Mouse (Mus musculus): ENCODE results near the gene Faxc. TPM values are rescaled to one million over a fixed set of nuclear protein-coding genes. Genes with fewer than 3 reads are reported as not detected.

Gene Faxc
- polyA plus RNA-seq, 1 experiment from 2014 or later, result 31.1 TPM

DNA sequence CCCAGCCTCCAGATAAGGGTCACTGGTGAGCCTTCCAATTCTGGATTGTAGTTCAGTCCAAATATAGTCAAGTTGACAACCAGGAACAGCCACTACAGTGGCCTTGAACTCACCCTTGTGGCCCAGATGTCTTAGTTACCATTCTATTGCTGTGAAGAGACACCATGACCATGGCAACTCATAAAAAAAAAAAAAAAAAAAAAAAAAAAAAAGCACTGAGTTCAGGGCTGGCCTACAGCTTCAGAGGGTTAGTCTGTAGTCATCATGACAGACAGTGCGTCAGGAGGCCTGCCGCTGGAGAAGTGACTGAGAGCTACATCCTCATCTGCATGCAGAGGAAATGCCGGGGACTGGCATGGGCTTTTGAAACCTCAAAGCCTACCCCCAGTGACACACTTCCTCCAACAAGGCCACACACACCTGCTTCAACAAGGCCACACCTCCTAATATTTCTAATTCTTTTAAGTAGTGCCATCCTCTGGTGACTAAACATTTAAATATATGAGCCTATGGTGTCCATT, 58.5 kb downstream of the Faxc start:
- Histone ChIP-seq H3K9me3 (ENCODE audit: control insufficient read depth, low read length) (no peaks in the 10 kb centered on the region), H3K27ac (ENCODE audit: low read depth, low read length) (no peak overlapping the region), H3K9ac (ENCODE audit: low read length) (no peak overlapping the region), H3K4me1 (ENCODE audit: control insufficient read depth, insufficient read depth, low read length) (no peaks in the 10 kb centered on the region), H3K4me3 (ENCODE audit: low read depth, low read length) (no peak overlapping the region), H3K27me3 (ENCODE audit: control insufficient read depth, insufficient read depth, low read length) (no peaks in the 10 kb centered on the region), H3K36me3 (ENCODE audit: control insufficient read depth, insufficient read depth, low read length) (peaks cover 2% of the 10 kb centered on the region; the same call in 1 of the 2 replicates), H3K4me2 (ENCODE audit: low read depth) (no peak overlapping the region)
- ATAC-seq (ENCODE audit: insufficient read depth, low FRiP score, low TSS enrichment) (no peak), DNase-seq (ENCODE audit: low spot score) (no peak)
- WGBS, result 91% methylated on average over 3 of the region's 3 CpGs

DNA sequence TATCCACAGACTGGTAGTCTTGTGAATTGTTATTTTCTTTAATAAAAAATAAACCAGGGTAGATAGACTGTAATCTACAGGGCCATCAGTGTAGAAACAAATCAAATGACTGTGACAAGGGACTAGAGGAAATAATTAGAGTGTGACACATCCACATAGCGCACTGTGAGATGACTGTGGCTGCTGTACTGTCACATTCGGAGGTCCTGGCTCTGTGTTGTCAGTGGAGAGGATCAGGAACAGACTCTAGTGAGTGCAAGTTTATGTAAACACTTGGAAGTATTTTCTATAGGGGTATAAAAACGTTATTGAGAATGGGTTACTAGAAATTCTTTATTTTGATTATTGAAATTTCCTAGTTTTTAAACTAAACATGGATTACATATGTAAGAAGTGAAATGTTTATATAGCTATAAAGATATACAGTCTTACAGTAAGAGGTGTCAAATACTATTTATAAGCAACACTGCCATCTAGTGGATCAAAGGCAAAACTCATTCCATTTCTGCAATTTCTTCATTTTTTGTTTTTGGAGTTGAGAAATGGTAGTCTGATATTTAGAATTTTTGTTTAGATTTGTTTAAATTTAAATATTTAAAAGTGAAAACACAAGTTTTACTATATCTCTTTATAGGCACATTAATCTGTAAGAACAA, 59.6 kb downstream of the Faxc start:
- Histone ChIP-seq H3K9ac (ENCODE audit: low read length) (no peak overlapping the region), H3K27me3 (ENCODE audit: control insufficient read depth, insufficient read depth, low read length) (no peaks in the 10 kb centered on the region), H3K4me3 (ENCODE audit: low read depth, low read length) (no peak overlapping the region), H3K9me3 (ENCODE audit: control insufficient read depth, low read length) (no peaks in the 10 kb centered on the region), H3K36me3 (ENCODE audit: control insufficient read depth, insufficient read depth, low read length) (peaks cover 2% of the 10 kb centered on the region; the same call in 1 of the 2 replicates), H3K4me2 (ENCODE audit: low read depth) (no peak overlapping the region), H3K4me1 (ENCODE audit: control insufficient read depth, insufficient read depth, low read length) (no peaks in the 10 kb centered on the region), H3K27ac (ENCODE audit: low read depth, low read length) (no peak overlapping the region)
- no peak for ATAC-seq (ENCODE audit: insufficient read depth, low FRiP score, low TSS enrichment)
- 47% methylated on average over 3 of the region's 3 CpGs for WGBS
- DNase-seq (ENCODE audit: low spot score), result no peak

DNA sequence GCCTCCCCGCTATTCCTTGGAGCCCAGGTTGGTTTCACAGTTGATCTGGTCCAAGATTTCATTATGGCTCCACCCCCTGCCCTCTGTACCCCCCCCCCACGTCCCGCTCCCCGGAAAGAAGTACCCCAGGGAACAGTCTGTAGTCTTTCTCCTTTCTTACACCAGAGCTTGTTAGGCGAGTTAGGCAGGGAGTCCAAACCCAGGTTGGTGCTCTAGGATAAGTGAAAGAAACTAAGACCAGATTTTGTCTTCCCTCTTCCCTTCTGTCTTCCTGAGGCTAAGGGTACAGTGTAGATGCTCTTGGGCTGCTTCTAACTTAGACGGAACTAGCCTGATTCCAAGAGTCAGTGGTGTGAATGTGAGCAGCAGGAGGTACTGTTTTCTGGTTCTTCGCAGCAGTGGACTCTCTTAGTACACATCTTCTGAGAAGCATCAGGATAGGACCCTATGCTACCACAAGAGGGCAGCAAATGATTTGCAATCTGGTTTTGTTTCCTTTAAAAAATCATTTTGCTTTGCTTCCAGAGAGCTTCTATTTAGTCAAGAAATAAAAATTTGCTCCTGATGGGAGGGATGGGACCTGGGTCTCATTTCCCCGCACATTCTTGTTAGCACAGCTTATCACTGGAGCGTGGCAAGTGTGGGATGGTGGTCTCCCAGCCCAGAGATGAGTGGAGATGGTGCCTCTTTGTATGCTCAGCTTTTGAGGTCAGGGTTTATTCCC, 86.7 kb downstream of the Faxc start:
- Histone ChIP-seq H3K36me3 (ENCODE audit: control insufficient read depth, insufficient read depth, low read length) (no peaks in the 10 kb centered on the region), H3K9ac (ENCODE audit: low read length) (peak overlapping the region; percentile 14; the same call in 1 of the 2 replicates), H3K4me2 (ENCODE audit: low read depth) (no peak overlapping the region), H3K27ac (ENCODE audit: low read depth, low read length) (peak overlapping the region; percentile 2; the same call in 1 of the 2 replicates), H3K9me3 (ENCODE audit: control insufficient read depth, low read length) (no peaks in the 10 kb centered on the region), H3K4me3 (ENCODE audit: low read depth, low read length) (no peak overlapping the region), H3K27me3 (ENCODE audit: control insufficient read depth, insufficient read depth, low read length) (no peaks in the 10 kb centered on the region), H3K4me1 (ENCODE audit: control insufficient read depth, insufficient read depth, low read length) (no peaks in the 10 kb centered on the region; the same call in 1 of the 2 replicates)
- 13% methylated on average over 9 of the region's 9 CpGs for WGBS
- DNase-seq (ENCODE audit: low spot score) (peak; percentile 56), ATAC-seq (ENCODE audit: insufficient read depth, low FRiP score, low TSS enrichment) (peak; percentile 55)

DNA sequence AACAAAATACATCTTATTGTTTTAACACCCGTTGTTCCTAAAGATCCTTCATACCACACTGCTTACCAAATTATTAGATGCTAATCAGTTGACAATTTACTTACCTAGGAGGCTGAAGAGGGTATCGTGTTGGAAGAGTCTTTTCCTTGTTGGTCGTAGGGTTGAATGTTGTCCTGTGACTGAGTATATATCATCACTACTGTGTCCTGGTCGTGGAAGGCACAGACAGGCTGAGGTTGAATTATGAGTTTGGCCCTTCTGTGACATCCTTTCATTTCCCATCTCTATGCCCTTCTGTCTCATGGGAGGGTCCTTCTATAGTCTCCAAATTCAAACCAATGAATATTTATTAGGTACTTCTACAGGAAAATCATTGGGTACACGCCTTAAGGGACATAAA, 87.3 kb downstream of the Faxc start:
- H3K4me2 ChIP-seq (ENCODE audit: low read depth), result no peak overlapping the region
- H3K9ac ChIP-seq (ENCODE audit: low read length), result no peak overlapping the region; the same call in 1 of the 2 replicates
- peak overlapping the region; percentile 2; the same call in 1 of the 2 replicates for H3K27ac ChIP-seq (ENCODE audit: low read depth, low read length)
- WGBS, result 48% methylated on average over 5 of the region's 5 CpGs
- H3K36me3 ChIP-seq (ENCODE audit: control insufficient read depth, insufficient read depth, low read length), result no peaks in the 10 kb centered on the region
- ATAC-seq (ENCODE audit: insufficient read depth, low FRiP score, low TSS enrichment) (peak; percentile 85), DNase-seq (ENCODE audit: low spot score) (no peak)
- H3K4me3 ChIP-seq (ENCODE audit: low read depth, low read length), result no peak overlapping the region
- no peaks in the 10 kb centered on the region; the same call in 1 of the 2 replicates for H3K4me1 ChIP-seq (ENCODE audit: control insufficient read depth, insufficient read depth, low read length)
- no peaks in the 10 kb centered on the region for H3K9me3 ChIP-seq (ENCODE audit: control insufficient read depth, low read length)
- no peaks in the 10 kb centered on the region for H3K27me3 ChIP-seq (ENCODE audit: control insufficient read depth, insufficient read depth, low read length)

DNA sequence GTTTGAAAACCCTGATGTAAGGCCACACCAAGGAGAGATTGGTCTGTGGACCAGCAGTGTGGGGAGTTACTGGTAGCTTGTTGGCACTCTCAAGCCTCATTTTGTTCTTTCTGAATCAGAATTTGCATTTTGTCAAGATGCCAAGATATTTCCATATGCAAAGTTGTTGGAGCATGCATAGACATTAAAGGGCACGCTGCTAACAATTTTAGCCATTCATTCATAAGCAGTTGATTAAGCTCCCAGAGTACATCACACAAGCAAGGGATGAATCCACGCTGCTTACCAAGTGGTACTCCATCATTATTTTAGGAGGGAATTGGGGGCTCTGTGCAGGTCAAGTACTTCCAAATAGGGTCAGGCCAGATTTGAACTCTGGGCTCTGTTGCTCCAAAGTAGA, 98.8 kb downstream of the Faxc start:
- no peaks in the 10 kb centered on the region for H3K27me3 ChIP-seq (ENCODE audit: control insufficient read depth, insufficient read depth, low read length)
- H3K9me3 ChIP-seq (ENCODE audit: control insufficient read depth, low read length), result no peaks in the 10 kb centered on the region
- no peaks in the 10 kb centered on the region for H3K36me3 ChIP-seq (ENCODE audit: control insufficient read depth, insufficient read depth, low read length)
- ATAC-seq (ENCODE audit: insufficient read depth, low FRiP score, low TSS enrichment), result no peak
- no peak overlapping the region for H3K27ac ChIP-seq (ENCODE audit: low read depth, low read length)
- H3K4me3 ChIP-seq (ENCODE audit: low read depth, low read length), result no peak overlapping the region
- H3K9ac ChIP-seq (ENCODE audit: low read length), result no peak overlapping the region
- no peaks in the 10 kb centered on the region for H3K4me1 ChIP-seq (ENCODE audit: control insufficient read depth, insufficient read depth, low read length)
- H3K4me2 ChIP-seq (ENCODE audit: low read depth), result no peak overlapping the region
- no peak for DNase-seq (ENCODE audit: low spot score)
- 80% methylated on average over 2 of the region's 2 CpGs for WGBS

Other genes with a start within 250 kb of the Faxc start
- gene Prdm13, start 245.4 kb upstream of the Faxc start, polyA plus RNA-seq (2014; fragmentation: Nextera tagmentation; extraction: Ambion mirVana), result 6.8 and 8.8 TPM in 2 replicates
- 68.5 and 79.5 TPM in 2 replicates for gene Ccnc, start 203.6 kb upstream of the Faxc start, polyA plus RNA-seq (2014; fragmentation: Nextera tagmentation; extraction: Ambion mirVana)
- 10.7 and 15.2 TPM in 2 replicates for gene Usp45, start 164.2 kb upstream of the Faxc start, polyA plus RNA-seq (2014; fragmentation: Nextera tagmentation; extraction: Ambion mirVana)
- gene Tstd3, start 164.1 kb upstream of the Faxc start, polyA plus RNA-seq (2014; fragmentation: Nextera tagmentation; extraction: Ambion mirVana), result 23.0 and 27.5 TPM in 2 replicates
- 157 and 163 TPM in 2 replicates for gene Pnisr, start 83.7 kb upstream of the Faxc start, polyA plus RNA-seq (2014; fragmentation: Nextera tagmentation; extraction: Ambion mirVana)
- gene Coq3, start 51.7 kb upstream of the Faxc start, polyA plus RNA-seq (2014; fragmentation: Nextera tagmentation; extraction: Ambion mirVana), result 12.3 and 13.8 TPM in 2 replicates